Mouse (Mus musculus) kidney, postnatal 10 days (tissue): ENCODE measurements at regions not wholly inside any gene's neighbourhood (a gene's known extent, or its start where the extent isn't known, plus 50 kb on each side); places are given as distances from the start of the nearest gene placed in this dataset.

Source experiments
- DNase-seq: peaks from one replicate; pipeline ENCODE4 v3.0.0; 2021; ENCODE audit warnings: mixed read lengths

GRCm38 (mm10) chr8:44765677-44766076 lies 169.6 kb upstream of the Fat1 start:
- DNase-seq, result no peak

GRCm38 (mm10) chr8:44766111-44766873 lies 169.0 kb upstream of the Fat1 start:
- no peak for DNase-seq

GRCm38 (mm10) chr8:44767271-44767670 lies 168.0 kb upstream of the Fat1 start:
- DNase-seq, result peak; percentile 41

GRCm38 (mm10) chr8:44779212-44779611 lies 156.0 kb upstream of the Fat1 start:
- DNase-seq, result no peak

- no peak for DNase-seq
Measured at GRCm38 (mm10) chr8:44782421-44782820, 152.8 kb upstream of the Fat1 start.

GRCm38 (mm10) chr8:44785161-44785560 lies 150.1 kb upstream of the Fat1 start:
- DNase-seq, result no peak

- no peak for DNase-seq
Measured at GRCm38 (mm10) chr8:44786740-44787139, 148.5 kb upstream of the Fat1 start.

GRCm38 (mm10) chr8:44788290-44788689 lies 147.0 kb upstream of the Fat1 start:
- DNase-seq, result no peak

GRCm38 (mm10) chr8:44799513-44799912 lies 135.7 kb upstream of the Fat1 start:
- no peak for DNase-seq

GRCm38 (mm10) chr8:44800827-44801273 lies 134.4 kb upstream of the Fat1 start:
- DNase-seq, result peak; percentile 69

GRCm38 (mm10) chr8:44801604-44802206 lies 133.5 kb upstream of the Fat1 start:
- DNase-seq, result no peak

- no peak for DNase-seq
Measured at GRCm38 (mm10) chr8:44802331-44802730, 132.9 kb upstream of the Fat1 start.

GRCm38 (mm10) chr8:44804414-44805178 lies 130.7 kb upstream of the Fat1 start:
- no peak for DNase-seq

- DNase-seq, result no peak
Measured at GRCm38 (mm10) chr8:44805179-44805815, 129.9 kb upstream of the Fat1 start.

GRCm38 (mm10) chr8:44812360-44812759 lies 122.9 kb upstream of the Fat1 start:
- peak; percentile 26 for DNase-seq

GRCm38 (mm10) chr8:44817532-44818157 lies 117.6 kb upstream of the Fat1 start:
- no peak for DNase-seq

GRCm38 (mm10) chr8:44819270-44819669 lies 116.0 kb upstream of the Fat1 start:
- no peak for DNase-seq

GRCm38 (mm10) chr8:44819691-44820090 lies 115.6 kb upstream of the Fat1 start:
- no peak for DNase-seq

GRCm38 (mm10) chr8:44825183-44825757 lies 110.0 kb upstream of the Fat1 start:
- no peak for DNase-seq

- DNase-seq, result peak; percentile 89
Measured at GRCm38 (mm10) chr8:44826936-44827335, 108.3 kb upstream of the Fat1 start.

- no peak for DNase-seq
Measured at GRCm38 (mm10) chr8:44828026-44828425, 107.2 kb upstream of the Fat1 start.

GRCm38 (mm10) chr8:44838431-44838830 lies 96.8 kb upstream of the Fat1 start:
- no peak for DNase-seq
